Mouse (Mus musculus) liver, embryonic 11.5 days (tissue): ENCODE measurements around the gene Daam1. TPM values are rescaled to one million over a fixed set of nuclear protein-coding genes. Genes with fewer than 3 reads are reported as not detected.

ENCODE experiments used
- ATAC-seq: fragments of 200-750 bp; cut with Nextera tagmentation; replicated peaks from 2 replicates; pipeline ENCODE4 v1.8.0; 2017; ENCODE audit warnings: moderate number of reproducible peaks, mild to moderate bottlenecking, moderate TSS enrichment, moderate library complexity; ENCODE audit not compliant: low FRiP score
- DNase-seq: peaks from one replicate; pipeline ENCODE4 v3.0.0-alpha.2; 2017; ENCODE audit warnings: low spot score
- H3K27ac ChIP-seq: fragments of 300-500 bp; sonication (generic); 2 replicates; pipeline ENCODE4 v1.5.1; 2014; ENCODE audit warnings: mild to moderate bottlenecking, low read depth, low read length, control low read depth
- H3K27me3 ChIP-seq: fragments of 300-500 bp; sonication (generic); replicated peaks from 2 replicates; pipeline ENCODE4 v1.6.1; 2014; ENCODE audit warnings: low read length, mixed read lengths; ENCODE audit not compliant: control insufficient read depth, insufficient read depth
- H3K36me3 ChIP-seq: fragments of 300-500 bp; sonication (generic); 2 replicates; pipeline ENCODE4 v1.6.1; 2014; ENCODE audit warnings: mild to moderate bottlenecking, low read length, moderate library complexity, mixed read lengths; ENCODE audit not compliant: control insufficient read depth, insufficient read depth
- H3K4me1 ChIP-seq: fragments of 300-500 bp; sonication (generic); replicated peaks from 2 replicates; pipeline ENCODE4 v1.6.1; 2014; ENCODE audit warnings: low read length, mixed read lengths; ENCODE audit not compliant: control insufficient read depth, insufficient read depth
- H3K4me2 ChIP-seq: fragments of 300-500 bp; sonication (generic); 2 replicates; pipeline ENCODE4 v1.6.1; 2014; ENCODE audit warnings: mild to moderate bottlenecking, control low read depth, moderate library complexity
- H3K4me3 ChIP-seq: fragments of 300-500 bp; sonication (generic); 2 replicates; pipeline ENCODE4 v1.5.1; 2014; ENCODE audit warnings: low read depth, low read length, control low read depth
- H3K9ac ChIP-seq: fragments of 300-500 bp; sonication (generic); 2 replicates; pipeline ENCODE4 v1.6.1; 2014; ENCODE audit warnings: low read depth, low read length, control low read depth
- H3K9me3 ChIP-seq: fragments of 300-500 bp; sonication (generic); 2 replicates; pipeline ENCODE4 v1.6.1; 2016; ENCODE audit warnings: low read length, inconsistent platforms, mixed read lengths; ENCODE audit not compliant: control insufficient read depth
- WGBS: fragments of 180-500 bp; shearing (Covaris S2); extraction: QIAGEN DNeasy Blood & Tissue Kit; methylation state at CpG from one replicate; pipeline ENCODE4 v1.1.7; 2014; 5-methylcytosine and 5-hydroxymethylcytosine counted together
- polyA plus RNA-seq: library from polyadenylated mRNA; unstranded; fragments of >200 nt; fragmentation: Nextera tagmentation; extraction: Ambion mirVana; gene quantifications from 2 replicates; pipeline ENCODE4 v1.2.1, GENCODE M21; 2014

Gene Daam1
- polyA plus RNA-seq, 1 experiment from 2014 or later: 15.2 TPM

GRCm38 (mm10) chr12:71859096-71859495, 28.2 kb downstream of the Daam1 start:
- Histone ChIP-seq H3K9ac (no peak overlapping the region), H3K4me1 (peaks cover 20% of the 10 kb centered on the region), H3K4me2 (no peak overlapping the region), H3K9me3 (no peaks in the 10 kb centered on the region), H3K27ac (no peak overlapping the region), H3K4me3 (no peak overlapping the region), H3K36me3 (no peaks in the 10 kb centered on the region), H3K27me3 (no peaks in the 10 kb centered on the region)
- DNase-seq: no peak
- ATAC-seq: no peak
- 80% methylated on average over 5 of the region's 5 CpGs for WGBS

GRCm38 (mm10) chr12:71863846-71864543, 33.1 kb downstream of the Daam1 start:
- Histone ChIP-seq H3K27ac (no peak overlapping the region), H3K9ac (no peak overlapping the region), H3K4me2 (no peak overlapping the region), H3K9me3 (no peaks in the 10 kb centered on the region), H3K27me3 (no peaks in the 10 kb centered on the region), H3K36me3 (no peaks in the 10 kb centered on the region), H3K4me3 (no peak overlapping the region), H3K4me1 (peaks cover 3% of the 10 kb centered on the region; the same call in 1 of the 2 replicates)
- DNase-seq (no peak), ATAC-seq (no peak)
- 63% methylated on average over 10 of the region's 10 CpGs for WGBS

GRCm38 (mm10) chr12:71864544-71864897, 33.6 kb downstream of the Daam1 start:
- 43% methylated on average over 3 of the region's 3 CpGs for WGBS
- ATAC-seq (no peak), DNase-seq (no peak)
- no peak overlapping the region for H3K27ac ChIP-seq
- H3K4me2 ChIP-seq: no peak overlapping the region
- H3K27me3 ChIP-seq: no peaks in the 10 kb centered on the region
- no peak overlapping the region for H3K4me3 ChIP-seq
- no peaks in the 10 kb centered on the region for H3K9me3 ChIP-seq
- H3K36me3 ChIP-seq: no peaks in the 10 kb centered on the region
- no peak overlapping the region for H3K9ac ChIP-seq
- H3K4me1 ChIP-seq: peaks cover 3% of the 10 kb centered on the region; the same call in 1 of the 2 replicates

GRCm38 (mm10) chr12:71865937-71866336, 35.1 kb downstream of the Daam1 start:
- Histone ChIP-seq H3K27ac (no peak overlapping the region), H3K4me1 (peaks cover 8% of the 10 kb centered on the region), H3K27me3 (no peaks in the 10 kb centered on the region), H3K4me2 (no peak overlapping the region), H3K9ac (no peak overlapping the region), H3K36me3 (no peaks in the 10 kb centered on the region), H3K4me3 (no peak overlapping the region), H3K9me3 (no peaks in the 10 kb centered on the region)
- no peak for DNase-seq
- ATAC-seq: no peak
- 72% methylated on average over 3 of the region's 3 CpGs for WGBS

GRCm38 (mm10) chr12:71867345-71868240, 36.7 kb downstream of the Daam1 start:
- ATAC-seq: no peak

GRCm38 (mm10) chr12:71870644-71871043, 39.8 kb downstream of the Daam1 start:
- 82% methylated on average over 6 of the region's 6 CpGs for WGBS
- H3K9ac ChIP-seq: no peak overlapping the region
- no peak overlapping the region for H3K27ac ChIP-seq
- H3K4me2 ChIP-seq: no peak overlapping the region
- H3K27me3 ChIP-seq: no peaks in the 10 kb centered on the region
- H3K9me3 ChIP-seq: no peaks in the 10 kb centered on the region
- ATAC-seq (no peak), DNase-seq (no peak)
- H3K4me1 ChIP-seq: peaks cover 12% of the 10 kb centered on the region
- no peak overlapping the region for H3K4me3 ChIP-seq
- no peaks in the 10 kb centered on the region for H3K36me3 ChIP-seq

More at GRCm38 (mm10) chr12:71867345-71868240, 36.7 kb downstream of the Daam1 start:
- Histone ChIP-seq H3K4me1 (peaks cover 16% of the 10 kb centered on the region), H3K9me3 (no peaks in the 10 kb centered on the region), H3K9ac (no peak overlapping the region), H3K36me3 (no peaks in the 10 kb centered on the region), H3K4me2 (no peak overlapping the region), H3K27ac (no peak overlapping the region), H3K4me3 (no peak overlapping the region), H3K27me3 (no peaks in the 10 kb centered on the region)
- DNase-seq: no peak
- WGBS: 79% methylated on average over 9 of the region's 9 CpGs

GRCm38 (mm10) chr12:71872330-71872729, 41.5 kb downstream of the Daam1 start:
- Histone ChIP-seq H3K27ac (no peak overlapping the region), H3K4me2 (no peak overlapping the region), H3K4me3 (no peak overlapping the region), H3K27me3 (no peaks in the 10 kb centered on the region), H3K4me1 (peaks cover 12% of the 10 kb centered on the region), H3K36me3 (no peaks in the 10 kb centered on the region), H3K9me3 (no peaks in the 10 kb centered on the region), H3K9ac (no peak overlapping the region)
- ATAC-seq (no peak), DNase-seq (no peak)
- 85% methylated on average over 4 of the region's 4 CpGs for WGBS

GRCm38 (mm10) chr12:71874561-71874960, 43.7 kb downstream of the Daam1 start:
- Histone ChIP-seq H3K9me3 (no peaks in the 10 kb centered on the region), H3K27ac (no peak overlapping the region), H3K36me3 (no peaks in the 10 kb centered on the region), H3K4me3 (no peak overlapping the region), H3K9ac (no peak overlapping the region), H3K4me1 (peaks cover 12% of the 10 kb centered on the region), H3K27me3 (no peaks in the 10 kb centered on the region), H3K4me2 (no peak overlapping the region)
- WGBS: 80% methylated on average over 6 of the region's 6 CpGs
- ATAC-seq: no peak
- no peak for DNase-seq
